ENCODE assay signal across 16 mouse cellular contexts in the genomic region with DNA sequence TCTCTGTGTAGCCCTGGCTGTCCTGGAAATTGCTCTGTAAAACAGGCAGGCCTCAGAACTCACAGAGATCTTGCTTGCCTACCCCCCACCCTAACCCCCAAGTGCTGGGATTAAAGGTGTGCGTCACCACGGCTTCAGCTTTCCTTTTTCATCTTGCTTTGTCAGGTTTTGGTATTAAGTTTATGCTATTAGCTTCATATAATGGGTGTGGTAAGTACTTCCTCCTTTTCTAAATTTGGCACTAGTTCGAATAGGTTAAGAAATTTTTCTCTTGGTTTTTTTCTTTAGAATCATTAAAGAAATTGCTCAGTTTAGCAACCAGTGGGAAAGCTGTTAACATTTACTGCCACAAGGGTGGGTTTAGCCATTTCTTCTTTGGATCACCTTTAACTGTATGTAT.
"Had no signal": no experiment of that assay in that cellular context is flagged by ENCODE, and none has a peak within 500 bp of the region (broad histone marks: within the 10 kb centered on the region; RNA-seq: fewer than 3 reads in every experiment).

No protein-coding gene starts in this region.

- H3K27me3 ChIP-seq: liver, embryonic 13.5 days; midbrain, embryonic 12.5 days; midbrain, embryonic 15.5 days; neural tube, embryonic 12.5 days had no signal

- DNase-seq: kidney, adult 2 months; kidney, postnatal 25 days; layer of hippocampus, adult 9-11 months; liver, embryonic 13.5 days; lung, embryonic 14.5 days; retina, postnatal 1 day; right cerebral cortex, postnatal 25 days; spleen, adult 18-20 months; thymus, adult 18-20 months; thymus, postnatal 25 days had no signal

- H3K36me3 ChIP-seq: midbrain, embryonic 12.5 days; midbrain, embryonic 15.5 days; neural tube, embryonic 12.5 days had no signal

- H3K4me1 ChIP-seq: liver, embryonic 13.5 days; midbrain, embryonic 12.5 days; midbrain, embryonic 15.5 days; neural tube, embryonic 12.5 days had no signal

- H3K27ac ChIP-seq: kidney, postnatal 0 days; layer of hippocampus, adult 2 months; left cerebral cortex, adult 2 months; liver, embryonic 13.5 days; midbrain, embryonic 12.5 days; midbrain, embryonic 15.5 days; neural tube, embryonic 12.5 days had no signal

- H3K4me3 ChIP-seq: layer of hippocampus, adult 2 months; left cerebral cortex, adult 2 months; liver, embryonic 13.5 days; midbrain, embryonic 12.5 days; midbrain, embryonic 15.5 days; neural tube, embryonic 12.5 days had no signal
